Mouse (Mus musculus): ENCODE results near the gene 4930404H24Rik. TPM values are rescaled to one million over a fixed set of nuclear protein-coding genes. Genes with fewer than 3 reads are reported as not detected.

The 4930404H24Rik gene
- polyA plus RNA-seq, 1 experiment from 2014 or later, result not detected

GRCm38 (mm10) chr2:153526850-153527530 is 34.4 kb downstream of the 4930404H24Rik start:
- ATAC-seq (ENCODE audit: insufficient number of reproducible peaks, low FRiP score), result no peak
- peaks cover 64% of the 10 kb centered on the region for H3K4me1 ChIP-seq (replicated peaks)
- peak overlapping the region; percentile 83 for H3K27ac ChIP-seq (ENCODE audit: poor library complexity, severe bottlenecking)
- H3K9me3 ChIP-seq (replicated peaks), result no peaks in the 10 kb centered on the region
- WGBS, result 60% methylated on average over 9 of the region's 9 CpGs
- H3K27me3 ChIP-seq (replicated peaks), result peaks cover 12% of the 10 kb centered on the region; the same call in 1 of the 2 replicates
- H3K36me3 ChIP-seq, result no peaks in the 10 kb centered on the region
- no peak overlapping the region for H3K4me3 ChIP-seq
- H3K4me2 ChIP-seq, result peak overlapping the region; percentile 99
- peak overlapping the region; percentile 11; the same call in 1 of the 2 replicates for H3K9ac ChIP-seq

DNA sequence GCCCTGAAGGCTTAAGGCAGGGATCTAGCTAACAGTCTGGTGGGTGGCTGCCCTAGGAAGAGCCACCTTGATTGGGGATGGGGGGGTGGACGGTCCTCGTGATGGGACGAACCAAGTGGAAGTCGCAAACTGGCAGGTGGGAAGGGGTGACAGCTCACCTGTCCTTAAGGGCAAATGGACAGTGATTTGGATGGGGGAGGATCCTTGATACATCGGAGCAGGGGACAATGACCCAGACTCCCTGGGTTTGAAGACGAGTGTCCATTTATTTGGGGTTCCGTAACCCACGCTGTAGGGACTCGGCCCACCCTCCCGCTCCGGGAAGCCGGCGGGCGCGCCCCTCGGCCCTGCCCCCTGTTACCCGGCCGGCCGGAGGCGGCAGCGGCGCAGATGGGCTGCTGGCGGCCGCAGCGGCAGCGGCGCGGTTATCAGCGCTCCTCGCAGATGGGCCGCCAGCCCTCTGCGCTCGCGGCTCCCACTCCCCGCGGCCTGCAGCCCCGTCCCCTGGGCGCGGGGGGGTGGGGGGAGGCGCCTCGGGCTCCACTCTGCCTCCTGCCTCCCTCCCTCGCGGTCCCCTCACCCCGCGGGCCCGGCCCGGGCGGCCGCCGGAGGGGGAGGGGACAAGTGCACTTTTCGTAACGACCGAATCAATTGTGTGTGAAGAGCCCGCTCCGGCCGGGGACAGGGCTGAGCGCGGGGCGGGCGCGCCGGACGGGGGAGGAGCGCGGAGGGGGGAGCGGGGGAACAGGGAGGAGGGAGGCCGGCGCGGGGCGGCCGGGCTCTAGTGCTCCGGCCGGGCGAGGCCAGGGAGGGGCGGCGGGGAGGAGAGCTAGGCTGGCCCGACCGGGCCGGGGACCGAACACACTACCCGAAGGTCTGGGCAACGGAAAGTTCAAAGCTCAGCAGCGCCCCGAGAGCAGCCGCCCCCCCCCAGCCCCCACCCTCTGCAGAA is 35.3 kb downstream of the 4930404H24Rik start:
- Histone ChIP-seq H3K27me3 (replicated peaks) (peaks cover 12% of the 10 kb centered on the region; the same call in 1 of the 2 replicates), H3K27ac (ENCODE audit: poor library complexity, severe bottlenecking) (peak overlapping the region; percentile 83), H3K4me1 (replicated peaks) (peaks cover 56% of the 10 kb centered on the region), H3K9me3 (replicated peaks) (no peaks in the 10 kb centered on the region), H3K4me2 (peak overlapping the region; percentile 99), H3K36me3 (no peaks in the 10 kb centered on the region), H3K4me3 (peak overlapping the region; percentile 91), H3K9ac (peak overlapping the region; percentile 89)
- 2% methylated on average over 65 of the region's 85 CpGs for WGBS
- peak; percentile 71 for ATAC-seq (ENCODE audit: insufficient number of reproducible peaks, low FRiP score)

DNA sequence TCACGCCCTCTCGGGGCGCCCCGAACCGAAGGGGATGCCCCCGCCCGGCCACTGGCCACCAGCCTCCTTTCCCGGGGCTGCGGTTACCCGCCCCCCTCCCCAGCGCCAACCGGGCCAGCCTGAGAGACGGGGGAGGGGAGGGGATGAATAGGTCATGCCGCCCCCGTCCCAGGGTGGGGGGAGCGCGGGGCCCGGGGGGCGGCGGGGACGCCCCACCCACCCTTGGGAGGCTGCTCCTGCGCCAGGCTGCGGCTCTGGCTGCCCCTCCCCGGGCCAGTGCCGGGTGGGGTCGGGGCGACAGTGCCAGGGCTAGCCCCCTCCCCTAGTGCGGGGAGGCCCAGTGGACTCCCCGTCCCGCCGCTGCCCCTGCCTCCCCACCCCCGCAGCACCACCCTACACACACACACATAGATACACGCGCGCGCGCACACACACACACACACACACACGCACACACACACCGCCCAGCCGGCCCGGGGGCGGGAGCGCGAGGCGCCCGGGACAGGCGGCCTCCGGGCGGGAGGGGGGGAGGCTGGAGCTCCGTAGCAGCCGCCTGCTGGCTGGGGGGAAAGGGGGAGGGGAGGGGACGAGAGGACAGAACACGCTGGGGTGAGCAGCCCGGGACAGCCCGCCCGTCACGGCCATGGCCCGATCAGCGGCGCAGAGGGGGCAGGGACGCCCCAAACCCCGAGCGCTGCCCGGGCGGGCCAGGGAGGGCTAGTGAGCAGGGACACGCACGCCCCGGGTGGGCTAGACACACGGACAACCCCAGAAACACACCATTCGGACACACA is 36.2 kb downstream of the 4930404H24Rik start:
- H3K4me3 ChIP-seq, result peak overlapping the region; percentile 91
- no peaks in the 10 kb centered on the region for H3K9me3 ChIP-seq (replicated peaks)
- peaks cover 46% of the 10 kb centered on the region for H3K4me1 ChIP-seq (replicated peaks)
- peak; percentile 36 for ATAC-seq (ENCODE audit: insufficient number of reproducible peaks, low FRiP score)
- peaks cover 12% of the 10 kb centered on the region; the same call in 1 of the 2 replicates for H3K27me3 ChIP-seq (replicated peaks)
- H3K36me3 ChIP-seq, result no peaks in the 10 kb centered on the region
- WGBS, result under 1% methylated on average over 42 of the region's 70 CpGs
- H3K9ac ChIP-seq, result peak overlapping the region; percentile 89
- peak overlapping the region; percentile 83 for H3K27ac ChIP-seq (ENCODE audit: poor library complexity, severe bottlenecking)
- peak overlapping the region; percentile 99 for H3K4me2 ChIP-seq

- Histone ChIP-seq H3K27ac (ENCODE audit: poor library complexity, severe bottlenecking) (peak overlapping the region; percentile 83), H3K27me3 (replicated peaks) (peaks cover 12% of the 10 kb centered on the region; the same call in 1 of the 2 replicates), H3K4me2 (peak overlapping the region; percentile 99), H3K4me3 (peak overlapping the region; percentile 91), H3K4me1 (replicated peaks) (peaks cover 42% of the 10 kb centered on the region), H3K36me3 (no peaks in the 10 kb centered on the region), H3K9ac (peak overlapping the region; percentile 89), H3K9me3 (replicated peaks) (no peaks in the 10 kb centered on the region)
- under 1% methylated on average over 53 of the region's 53 CpGs for WGBS
- ATAC-seq (ENCODE audit: insufficient number of reproducible peaks, low FRiP score), result no peak; the same call in 1 of the 2 replicates
Measured at GRCm38 (mm10) chr2:153529365-153529781, 36.8 kb downstream of the 4930404H24Rik start.

DNA sequence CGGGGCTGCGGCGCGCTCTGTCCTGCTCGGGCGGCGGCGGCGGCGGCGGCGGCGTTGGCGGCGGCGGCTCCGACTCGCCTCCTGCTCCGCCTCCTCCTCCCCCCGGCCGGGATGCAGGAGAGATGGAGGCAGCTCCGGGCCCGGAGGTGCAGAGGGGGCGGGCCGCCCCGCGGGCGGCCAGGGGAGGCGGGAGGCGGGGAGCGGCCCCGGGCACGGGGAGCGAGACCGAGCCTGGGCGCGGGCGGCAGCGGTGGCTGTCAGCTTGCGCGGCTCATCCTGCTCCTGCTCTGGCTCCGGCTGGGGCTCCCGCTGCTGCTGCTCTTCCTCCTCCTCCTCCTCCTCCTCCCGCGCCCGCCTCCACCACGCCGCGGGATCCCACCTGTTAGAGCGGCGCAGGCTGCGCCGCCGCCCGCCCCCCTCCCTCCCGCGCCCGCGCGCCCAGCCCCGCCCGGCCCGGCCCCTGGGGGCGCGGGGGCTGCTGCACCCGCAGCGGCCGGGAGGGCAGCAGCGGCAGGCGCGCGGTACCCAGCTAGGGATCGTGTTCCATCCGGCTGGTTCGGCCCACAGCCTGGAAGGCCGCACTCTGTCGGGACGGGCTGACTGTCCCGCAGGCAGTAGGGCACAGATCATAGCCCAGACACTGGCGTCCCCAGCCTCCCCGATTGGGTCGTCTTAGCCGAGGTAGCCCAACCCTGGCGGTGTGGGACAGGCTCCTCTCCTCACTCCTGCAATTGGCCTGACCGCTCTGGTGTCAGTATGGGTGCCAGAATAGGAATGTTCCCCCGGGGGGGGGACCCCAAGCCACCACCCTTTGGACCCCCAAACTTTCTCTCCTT is 37.6 kb downstream of the 4930404H24Rik start, which contains the start of gene Nol4l:
TSS of gene Nol4l (minus strand) at position 41 of the 836 bp plus-strand sequence.
- peak within 1 kb of the TSS; percentile 91 for H3K4me3 ChIP-seq
- peaks cover 12% of the 10 kb centered on the region; the same call in 1 of the 2 replicates for H3K27me3 ChIP-seq (replicated peaks)
- H3K9ac ChIP-seq, result peak within 1 kb of the TSS; percentile 89
- H3K4me1 ChIP-seq (replicated peaks), result peaks cover 35% of the 10 kb centered on the region
- no peaks in the 10 kb centered on the region for H3K36me3 ChIP-seq
- peak within 1 kb of the TSS; percentile 83 for H3K27ac ChIP-seq (ENCODE audit: poor library complexity, severe bottlenecking)
- no peaks in the 10 kb centered on the region for H3K9me3 ChIP-seq (replicated peaks)
- ATAC-seq (ENCODE audit: insufficient number of reproducible peaks, low FRiP score), result peak; percentile 3; the same call in 1 of the 2 replicates
- peak within 1 kb of the TSS; percentile 99 for H3K4me2 ChIP-seq
- WGBS, result 3% methylated on average over 56 of the region's 86 CpGs

- H3K4me1 ChIP-seq (replicated peaks), result peaks cover 27% of the 10 kb centered on the region
- H3K36me3 ChIP-seq, result no peaks in the 10 kb centered on the region
- H3K27ac ChIP-seq (ENCODE audit: poor library complexity, severe bottlenecking), result no peak overlapping the region
- peak overlapping the region; percentile 99; the same call in 1 of the 2 replicates for H3K4me2 ChIP-seq
- 45% methylated on average over 5 of the region's 5 CpGs for WGBS
- H3K27me3 ChIP-seq (replicated peaks), result peaks cover 12% of the 10 kb centered on the region; the same call in 1 of the 2 replicates
- peak overlapping the region; percentile 29; the same call in 1 of the 2 replicates for H3K9ac ChIP-seq
- no peak overlapping the region for H3K4me3 ChIP-seq
- ATAC-seq (ENCODE audit: insufficient number of reproducible peaks, low FRiP score), result no peak
- H3K9me3 ChIP-seq (replicated peaks), result no peaks in the 10 kb centered on the region
Measured at GRCm38 (mm10) chr2:153530948-153531347, 38.4 kb downstream of the 4930404H24Rik start.

DNA sequence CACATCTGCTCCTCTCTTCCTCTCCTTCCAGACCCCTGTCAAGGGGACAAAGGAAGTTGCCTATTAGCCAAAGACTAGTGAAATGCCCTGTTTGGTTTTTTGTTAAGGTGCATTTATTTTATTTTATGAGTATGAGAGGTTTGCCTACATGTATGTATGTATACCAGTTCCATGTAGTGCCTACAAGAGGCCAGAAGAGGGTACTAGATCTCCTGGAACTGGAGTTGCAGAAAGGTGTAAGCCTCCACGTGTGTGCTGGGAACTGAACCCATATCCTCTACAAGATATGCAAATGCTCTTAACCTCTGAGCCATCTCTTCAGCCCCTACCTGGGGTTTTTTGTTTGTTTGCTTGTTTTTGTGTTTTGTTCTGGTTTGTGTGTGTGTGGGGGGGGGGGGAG is 41.4 kb downstream of the 4930404H24Rik start:
- WGBS, result 61% methylated on average over 1 of the region's 1 CpGs
- no peaks in the 10 kb centered on the region for H3K36me3 ChIP-seq
- no peak for ATAC-seq (ENCODE audit: insufficient number of reproducible peaks, low FRiP score)
- H3K4me3 ChIP-seq, result no peak overlapping the region
- 0 out of 2 replicates have a peak, but pooled peaks cover 4% of the 10 kb centered on the region for H3K4me1 ChIP-seq (replicated peaks)
- no peak overlapping the region for H3K4me2 ChIP-seq
- no peak overlapping the region for H3K9ac ChIP-seq
- peaks cover 12% of the 10 kb centered on the region; the same call in 1 of the 2 replicates for H3K27me3 ChIP-seq (replicated peaks)
- H3K9me3 ChIP-seq (replicated peaks), result no peaks in the 10 kb centered on the region
- H3K27ac ChIP-seq (ENCODE audit: poor library complexity, severe bottlenecking), result no peak overlapping the region

DNA sequence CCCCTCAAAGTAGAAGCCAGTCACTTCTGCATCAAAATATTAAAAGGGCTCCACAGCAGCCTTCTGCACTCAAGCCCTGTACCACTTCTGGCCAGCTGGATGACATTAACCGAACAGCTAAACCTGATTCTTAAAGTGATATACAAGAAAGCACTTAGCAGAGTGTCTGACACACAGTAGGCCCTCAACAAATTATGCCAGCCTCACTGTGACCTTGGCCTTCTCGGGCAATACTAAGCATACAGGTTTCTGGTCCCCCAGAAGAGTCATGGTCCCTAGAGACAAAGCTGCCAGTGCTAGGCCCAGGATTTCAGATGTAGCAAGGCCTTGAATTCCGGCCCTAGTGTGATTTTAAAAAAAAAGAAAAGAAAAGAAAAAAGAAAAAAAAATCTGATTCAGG is 46.3 kb downstream of the 4930404H24Rik start:
- H3K27ac ChIP-seq (ENCODE audit: poor library complexity, severe bottlenecking), result no peak overlapping the region
- H3K27me3 ChIP-seq (replicated peaks), result no peaks in the 10 kb centered on the region
- peaks cover 7% of the 10 kb centered on the region; the same call in 1 of the 2 replicates for H3K4me1 ChIP-seq (replicated peaks)
- no peaks in the 10 kb centered on the region for H3K9me3 ChIP-seq (replicated peaks)
- no peak for ATAC-seq (ENCODE audit: insufficient number of reproducible peaks, low FRiP score)
- no peaks in the 10 kb centered on the region for H3K36me3 ChIP-seq
- H3K4me2 ChIP-seq, result no peak overlapping the region
- WGBS, result 80% methylated on average over 3 of the region's 3 CpGs
- no peak overlapping the region for H3K9ac ChIP-seq
- H3K4me3 ChIP-seq, result no peak overlapping the region

DNA sequence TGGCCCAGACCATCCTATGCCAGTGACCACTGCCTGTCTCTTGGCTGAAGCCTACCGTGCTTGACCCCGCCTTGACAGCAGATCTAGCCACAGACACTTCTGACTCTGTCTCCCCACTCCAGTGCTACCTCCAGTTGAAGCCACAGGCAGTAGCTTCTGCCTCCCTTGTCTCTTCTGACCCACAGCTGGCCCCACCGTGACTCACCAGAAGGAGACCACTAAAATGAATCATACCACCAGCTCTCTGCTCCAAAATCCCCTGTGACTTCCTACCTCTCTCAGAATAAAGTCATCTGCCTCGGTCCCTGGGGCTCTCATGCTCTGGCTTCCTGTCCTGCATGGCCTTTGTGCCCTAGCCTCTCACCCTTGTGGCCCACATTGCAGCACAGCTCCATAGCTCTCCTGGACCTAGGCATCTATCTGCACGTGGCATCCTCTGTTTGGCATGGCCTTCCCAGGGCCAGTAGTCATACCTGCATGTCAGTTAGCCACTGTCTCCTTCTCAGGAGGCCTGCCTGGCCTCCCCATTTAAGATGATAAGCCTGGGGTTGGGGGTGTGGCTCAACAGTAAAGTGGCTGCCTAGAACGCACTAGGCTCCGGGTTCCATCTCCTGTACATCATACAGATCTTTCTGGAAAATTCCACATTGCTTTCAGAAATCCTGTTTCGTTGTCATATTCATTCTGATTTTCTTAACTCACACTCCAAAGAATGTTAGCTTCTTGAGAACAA is 50.5 kb downstream of the 4930404H24Rik start:
- Histone ChIP-seq H3K9ac (no peak overlapping the region), H3K4me3 (no peak overlapping the region), H3K4me1 (replicated peaks) (peaks cover 43% of the 10 kb centered on the region), H3K27me3 (replicated peaks) (no peaks in the 10 kb centered on the region), H3K27ac (ENCODE audit: poor library complexity, severe bottlenecking) (no peak overlapping the region), H3K9me3 (replicated peaks) (no peaks in the 10 kb centered on the region), H3K36me3 (no peaks in the 10 kb centered on the region), H3K4me2 (no peak overlapping the region)
- WGBS, result 73% methylated on average over 8 of the region's 8 CpGs
- ATAC-seq (ENCODE audit: insufficient number of reproducible peaks, low FRiP score), result no peak

Measured in heart, embryonic 12.5 days (tissue).